Mouse (Mus musculus) gastrocnemius, postnatal 25 days (tissue): ENCODE data around the gene Aamp. TPM values are rescaled to one million over a fixed set of nuclear protein-coding genes. Genes with fewer than 3 reads are reported as not detected.
"Not testable (repeated sequence)": the region's sequence is repeated elsewhere in the genome, so short reads cannot be mapped to it uniquely, and the experiment has no call there.

Source experiments
- DNase-seq: peaks from one replicate; pipeline ENCODE4 v3.0.0; 2022
- long read RNA-seq, 2 experiments: library from polyadenylated mRNA; stranded (forward); transcript quantifications; one replicate each; pipeline ENCODE4 v2.0.0; 2021
- total RNA-seq, 2 experiments: library from RNA; stranded (reverse); gene quantifications; 1 replicate in 1 of 2; 2 replicates in 1 of 2; pipeline ENCODE4 v1.2.3; 2021

Gene Aamp
- total RNA-seq: 10 to 100 TPM; 63.6 to 65.8 TPM
- long read RNA-seq, experiment 1, transcript Aamp-201 (11 exons, 1,817 nt): major isoform, 124 of 387 reads
- long read RNA-seq, experiment 1, transcript Aamp-202 (11 exons, 1,756 nt): minor isoform, 9 of 387 reads
- long read RNA-seq, experiment 1, partial matches to known transcripts: 6 of 387 reads
- long read RNA-seq, experiment 1, other reads (novel, unspliced or antisense): 248 of 387 reads
- long read RNA-seq, experiment 2, transcript Aamp-201 (11 exons, 1,817 nt): major isoform, 201 of 378 reads
- long read RNA-seq, experiment 2, transcript Aamp-202 (11 exons, 1,756 nt): minor isoform, 14 of 378 reads
- long read RNA-seq, experiment 2, partial matches to known transcripts: 9 of 378 reads
- long read RNA-seq, experiment 2, other reads (novel, unspliced or antisense): 154 of 378 reads

DNA sequence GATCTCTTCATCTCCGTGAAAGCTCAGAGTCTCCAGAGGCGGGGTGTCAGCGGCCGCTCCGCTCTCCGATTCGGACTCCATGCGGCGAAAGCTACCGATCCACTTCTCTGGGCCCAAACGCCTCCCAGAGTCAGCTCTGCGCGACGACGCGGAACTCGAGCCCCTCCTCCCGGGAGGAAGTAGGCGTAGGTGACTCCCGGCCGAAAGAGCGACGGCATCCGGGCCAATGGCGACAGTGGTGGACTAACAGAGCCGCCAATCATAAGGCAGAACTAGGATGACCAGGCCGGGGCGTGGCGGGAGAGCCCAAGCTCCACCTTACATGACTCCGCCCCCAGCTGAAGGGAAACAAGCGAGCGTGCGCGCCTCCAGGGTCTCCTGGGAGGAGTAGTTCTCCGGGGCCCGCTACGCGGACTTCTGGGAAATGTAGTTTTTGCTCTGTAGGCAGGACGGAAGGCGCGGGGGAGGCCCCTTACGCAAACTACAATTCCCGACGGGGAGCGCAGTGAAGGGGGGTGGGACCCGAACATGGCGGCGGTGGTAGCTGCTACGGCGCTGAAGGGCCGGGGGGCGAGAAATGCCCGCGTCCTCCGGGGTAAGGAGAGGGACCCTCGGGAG, at the start of gene Aamp, which contains the start of gene Pnkd:
Gene Aamp, minus strand, starts transcription at position 196 of the 618 bp plus-strand sequence.
Gene Pnkd, plus strand, starts transcription at position 388 of the 618 bp plus-strand sequence.
- peak; percentile 100 for DNase-seq

- no peak for DNase-seq
Measured at GRCm38 (mm10) chr1:74332930-74333329, 48.4 kb upstream of the Aamp start.

DNA sequence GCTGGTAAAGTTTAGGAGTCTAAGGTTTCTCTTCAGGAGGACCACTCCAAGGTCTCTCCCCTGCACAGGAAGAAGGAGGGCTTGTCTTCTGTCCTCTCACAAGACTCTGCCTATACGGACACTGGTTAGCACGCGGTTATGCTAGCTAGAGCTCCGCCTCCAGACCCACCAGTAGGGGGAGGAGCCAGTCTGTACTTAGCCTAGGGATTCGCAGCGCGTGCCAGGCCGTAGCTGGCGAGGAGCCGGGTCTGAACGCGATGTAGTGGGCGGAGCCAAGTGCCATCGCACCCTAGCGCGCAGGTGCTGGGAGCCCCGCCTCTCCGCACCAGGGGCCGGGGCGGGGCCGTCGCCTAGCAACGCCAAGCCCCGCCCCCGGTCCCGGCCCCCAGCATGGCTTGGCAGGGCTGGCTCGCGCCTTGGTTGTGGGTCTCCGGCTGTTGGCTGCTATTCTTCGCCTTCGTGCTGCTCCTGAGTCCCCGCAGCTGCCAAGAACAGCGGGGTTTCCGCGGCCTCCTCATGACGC, 47.8 kb upstream of the Aamp start:
- DNase-seq: peak; percentile 95

- peak; percentile 39 for DNase-seq
Measured at GRCm38 (mm10) chr1:74331046-74331681, 46.6 kb upstream of the Aamp start.

DNA sequence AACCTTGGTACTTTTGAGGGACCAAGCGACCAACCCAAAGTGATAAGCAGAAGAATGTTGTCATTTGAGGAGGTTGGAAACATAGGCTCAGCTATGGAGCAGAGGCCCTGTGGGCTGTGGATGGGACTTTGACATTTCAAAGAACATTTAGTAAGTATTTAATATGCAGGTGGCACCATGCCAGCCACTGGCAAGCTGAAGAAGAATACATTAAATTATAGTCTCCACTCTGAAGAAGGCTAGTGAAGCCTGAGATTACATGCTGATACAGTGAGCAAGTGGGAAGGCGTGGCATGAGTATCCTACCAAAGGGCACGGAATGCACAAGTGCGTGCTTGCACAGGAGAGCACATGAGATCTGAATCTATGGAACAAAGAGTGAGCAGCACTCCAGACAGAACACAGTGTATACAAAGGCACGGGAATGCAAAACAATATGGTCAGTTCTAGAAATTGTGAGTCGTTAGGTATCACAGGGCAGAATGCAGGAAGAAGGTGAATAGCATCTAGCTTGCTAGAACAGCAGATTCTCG, 45.4 kb upstream of the Aamp start:
- no peak for DNase-seq

DNA sequence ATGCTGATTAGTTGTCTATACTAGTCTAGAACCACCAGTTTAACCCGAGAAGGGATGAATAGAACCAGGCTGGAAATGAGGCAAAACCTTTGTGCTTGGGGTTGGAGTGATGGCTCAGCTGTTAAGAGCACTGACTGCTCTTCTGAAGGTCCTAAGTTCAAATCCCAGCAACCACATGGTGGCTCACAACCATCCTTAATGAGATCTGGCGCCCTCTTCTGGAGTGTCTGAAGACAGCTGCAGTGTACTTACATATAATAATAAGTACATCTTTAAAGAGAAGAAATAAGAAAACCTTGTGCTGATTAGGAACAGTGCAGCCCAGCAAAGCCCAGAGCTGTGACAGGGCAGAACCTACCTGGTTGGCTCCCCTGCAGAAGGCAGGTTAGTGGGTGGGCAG, 42.4 kb upstream of the Aamp start:
- DNase-seq: not testable (repeated sequence)

DNA sequence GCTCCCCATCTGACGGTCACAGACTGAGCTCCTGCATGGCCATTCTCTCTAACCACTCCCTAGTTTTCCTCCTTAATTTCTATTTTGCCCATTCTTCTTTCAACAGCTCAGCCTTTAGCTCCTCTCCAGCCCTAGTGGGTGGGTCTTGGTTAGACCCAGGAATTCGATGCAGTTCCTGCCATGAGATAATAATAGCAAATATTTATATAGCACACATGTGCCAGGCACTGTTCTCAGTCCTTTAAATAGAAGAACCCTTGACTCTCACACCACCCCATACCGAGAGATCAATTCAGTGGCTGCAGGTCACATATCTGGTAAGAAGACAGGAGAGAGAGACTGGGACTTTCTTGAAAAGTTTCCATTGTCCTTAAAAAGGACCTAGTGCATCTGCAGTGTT, 36.9 kb upstream of the Aamp start:
- no peak for DNase-seq

GRCm38 (mm10) chr1:74318711-74319110, 34.2 kb upstream of the Aamp start:
- no peak for DNase-seq

- no peak for DNase-seq
Measured at GRCm38 (mm10) chr1:74316114-74316827, 31.7 kb upstream of the Aamp start.

DNA sequence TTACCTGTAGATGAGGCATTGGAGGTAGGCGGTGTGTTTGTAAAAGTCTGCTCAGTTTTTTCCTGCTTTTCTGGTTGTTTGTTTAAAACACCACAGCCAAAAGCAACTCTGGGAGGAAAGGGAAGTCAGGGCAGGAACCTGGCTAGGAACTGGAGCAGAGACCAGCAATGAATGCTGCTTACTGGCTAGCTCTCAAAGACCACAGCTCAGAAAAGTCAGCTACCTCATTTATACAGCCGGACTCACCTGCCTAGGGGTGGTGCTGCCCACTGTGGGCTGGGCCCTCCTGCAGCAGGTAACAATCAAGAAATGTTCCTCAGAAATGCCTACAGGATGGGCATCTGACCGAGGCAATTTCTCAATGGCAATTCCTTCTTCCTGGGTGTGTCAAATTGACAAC, 30.3 kb upstream of the Aamp start:
- DNase-seq: no peak

- no peak for DNase-seq
Measured at GRCm38 (mm10) chr1:74313049-74313692, 28.6 kb upstream of the Aamp start.

DNA sequence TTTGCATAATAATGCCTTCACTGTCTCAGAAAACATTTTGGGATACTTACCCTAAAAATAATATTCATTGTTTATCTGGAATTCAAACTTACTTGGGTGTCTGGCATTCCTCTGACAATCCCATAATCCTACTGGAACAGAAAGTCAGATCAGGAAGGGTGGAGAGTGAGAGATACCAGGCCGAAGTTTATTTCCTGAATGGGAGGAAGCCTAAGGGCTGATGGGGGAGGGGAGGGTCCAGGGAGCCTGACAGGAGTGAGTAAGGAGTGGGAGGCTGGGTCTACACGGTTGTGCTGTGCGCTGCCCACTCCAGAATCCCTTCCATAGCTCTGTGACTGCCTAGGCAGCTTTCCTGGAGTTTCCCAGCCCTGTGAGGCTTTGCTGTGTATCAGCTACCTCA, 25.2 kb upstream of the Aamp start:
- DNase-seq: no peak

DNA sequence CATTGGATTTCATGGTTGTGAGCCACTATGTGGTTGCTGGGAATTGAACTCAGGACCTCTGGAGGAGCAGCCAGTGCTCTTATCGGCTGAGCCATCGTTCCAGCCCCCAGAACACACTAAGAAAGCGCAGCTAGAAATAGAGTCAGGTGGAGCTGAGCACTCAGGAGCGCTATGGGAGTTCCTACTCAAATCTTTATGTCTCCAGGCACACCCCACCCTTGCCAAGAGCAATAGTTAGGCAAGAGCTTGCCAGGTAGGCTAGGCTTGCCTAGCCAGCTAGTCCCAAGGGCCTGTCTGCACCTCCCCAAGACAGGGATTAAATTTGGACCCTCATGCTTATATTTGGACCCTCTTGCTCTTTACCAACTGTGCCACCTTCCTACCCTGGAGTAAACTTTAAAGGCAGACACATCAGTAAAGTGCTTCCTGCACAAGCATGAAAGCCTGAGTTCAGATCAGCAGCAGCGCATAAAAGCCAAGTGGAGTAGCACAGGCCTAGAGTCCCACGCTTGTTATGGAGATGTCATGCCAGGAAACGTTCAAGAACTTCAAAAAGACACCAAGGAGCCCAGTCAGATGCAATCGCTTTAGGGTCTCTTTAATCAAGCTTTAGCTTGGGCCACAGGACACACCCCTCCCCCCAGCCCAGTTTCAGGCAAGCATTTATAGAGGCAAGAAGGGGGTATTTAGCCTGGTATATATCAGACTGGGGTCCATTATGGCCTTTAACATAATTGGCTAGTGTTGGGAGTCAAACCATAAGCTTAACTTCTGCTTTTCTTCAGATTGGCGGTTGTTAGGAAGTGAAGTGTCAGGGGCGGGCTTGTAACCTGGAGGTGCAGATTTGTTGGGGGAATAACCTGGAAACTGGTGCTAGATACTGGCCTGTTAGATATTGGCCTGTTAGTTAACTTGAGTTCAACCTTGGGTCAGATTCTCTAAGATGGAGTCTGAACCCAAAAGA, 23.7 kb upstream of the Aamp start:
- no peak for DNase-seq

DNA sequence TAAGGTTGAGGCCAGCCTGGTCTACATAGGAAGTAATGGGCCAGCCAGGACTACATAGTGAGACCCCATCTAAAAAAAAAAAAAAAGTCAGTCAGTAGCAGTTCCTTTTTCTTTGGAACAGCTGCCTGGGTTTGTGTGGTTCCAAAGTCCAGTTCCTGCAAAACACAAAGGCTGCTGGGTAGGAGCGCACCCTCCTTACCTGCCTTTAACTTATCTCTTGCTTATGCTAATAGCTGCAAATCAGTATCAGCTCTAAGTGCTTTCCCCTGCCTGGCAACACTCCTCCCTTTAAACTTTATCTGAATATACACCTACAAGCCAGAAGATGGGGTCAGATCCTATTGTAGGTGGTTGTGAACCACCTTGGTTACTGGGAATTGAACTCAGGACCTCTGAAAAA, 22.6 kb upstream of the Aamp start:
- no peak for DNase-seq

DNA sequence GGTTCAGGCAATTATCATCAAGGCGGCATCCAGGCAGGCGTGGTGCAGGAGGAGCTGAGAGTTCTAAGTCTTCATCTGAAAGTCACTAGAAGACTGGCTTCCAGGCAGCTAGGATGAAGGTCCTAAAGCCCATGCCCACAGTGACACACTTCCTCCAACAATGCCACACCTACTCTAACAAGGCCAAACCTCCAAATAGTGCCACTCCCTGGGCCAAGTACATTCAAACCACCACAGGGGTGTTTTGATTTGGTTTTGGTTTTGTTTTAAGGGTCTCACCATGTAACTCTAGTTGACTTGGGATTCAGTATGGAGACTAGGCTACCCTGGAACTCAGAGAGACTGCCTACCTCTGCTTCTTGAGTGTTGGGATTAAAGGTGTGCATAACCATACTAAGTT, 21.0 kb upstream of the Aamp start, which contains the start of gene Tmbim1:
Gene Tmbim1, minus strand, starts transcription at position 101 of the 400 bp plus-strand sequence.
- DNase-seq: no peak

GRCm38 (mm10) chr1:74304946-74305345, 20.4 kb upstream of the Aamp start:
- DNase-seq: no peak

DNA sequence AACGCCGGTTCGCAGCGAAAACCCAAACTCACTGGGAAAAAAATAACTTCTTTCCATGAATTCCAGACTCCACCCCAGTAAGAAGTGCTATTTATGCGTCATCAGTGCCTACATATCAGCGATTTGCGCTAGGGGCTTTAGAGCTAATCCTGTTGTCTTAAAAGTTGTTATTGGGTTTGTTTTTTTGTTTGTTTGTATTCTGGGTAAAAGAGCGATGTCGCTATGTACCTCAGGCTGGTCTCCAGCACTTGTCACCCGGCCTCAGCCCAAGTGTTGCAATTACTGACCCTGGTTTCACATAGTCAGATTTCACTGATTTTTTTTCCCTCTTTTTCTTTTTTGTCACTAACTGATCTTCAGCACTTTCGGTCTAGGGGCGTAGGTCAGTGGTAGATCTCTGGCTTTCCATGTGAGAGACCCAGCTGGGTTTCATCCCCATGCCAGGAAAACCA, 19.8 kb upstream of the Aamp start:
- DNase-seq: no peak

DNA sequence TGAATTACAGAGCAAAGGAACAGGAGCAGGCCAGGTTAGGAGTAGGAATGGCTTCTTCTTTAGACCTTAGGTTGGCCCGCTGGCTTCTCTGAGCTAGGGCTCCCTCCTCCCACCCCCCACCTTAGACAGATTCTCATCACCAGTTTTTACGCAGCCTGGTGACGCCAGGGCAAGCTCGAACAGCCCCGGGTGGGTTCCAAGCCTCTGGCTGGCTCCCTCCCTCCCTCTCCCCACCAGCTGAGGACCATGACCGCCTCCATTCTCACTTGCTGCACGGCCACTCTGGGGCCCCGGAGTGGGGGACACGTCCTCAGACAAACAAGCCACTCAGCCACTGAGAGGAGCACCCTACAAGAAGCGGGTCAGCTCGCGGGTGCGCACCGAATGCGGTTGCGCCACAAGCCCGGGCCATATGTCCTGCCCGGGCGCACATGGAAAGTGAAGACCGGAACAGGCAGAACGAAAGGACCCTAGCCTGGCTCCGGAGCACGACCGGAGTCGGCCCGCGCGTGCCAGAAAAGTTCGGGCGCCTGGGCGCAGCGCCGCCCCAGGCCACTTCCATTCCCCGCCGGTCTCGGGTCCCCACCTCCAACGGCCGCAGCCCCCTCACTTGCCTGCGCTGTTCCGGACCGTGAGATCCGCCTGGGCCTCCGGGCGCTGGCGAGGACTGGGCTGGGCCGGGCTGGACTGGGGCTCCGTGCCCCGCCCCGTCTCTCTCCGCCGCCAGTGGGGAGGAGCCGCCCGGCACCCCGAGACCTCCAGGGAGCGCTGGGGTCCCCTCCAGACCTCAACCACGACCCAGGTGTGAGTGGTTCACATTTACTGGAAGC, 19.2 kb upstream of the Aamp start:
- peak; percentile 82 for DNase-seq

- DNase-seq: no peak
Measured at GRCm38 (mm10) chr1:74302835-74303234, 18.3 kb upstream of the Aamp start.
